Mouse (Mus musculus): ENCODE results near the gene Pyy. TPM values are rescaled to one million over a fixed set of nuclear protein-coding genes. Genes with fewer than 3 reads are reported as not detected.

Pyy gene
- polyA plus RNA-seq, 1 experiment from 2014 or later, result not detected

DNA sequence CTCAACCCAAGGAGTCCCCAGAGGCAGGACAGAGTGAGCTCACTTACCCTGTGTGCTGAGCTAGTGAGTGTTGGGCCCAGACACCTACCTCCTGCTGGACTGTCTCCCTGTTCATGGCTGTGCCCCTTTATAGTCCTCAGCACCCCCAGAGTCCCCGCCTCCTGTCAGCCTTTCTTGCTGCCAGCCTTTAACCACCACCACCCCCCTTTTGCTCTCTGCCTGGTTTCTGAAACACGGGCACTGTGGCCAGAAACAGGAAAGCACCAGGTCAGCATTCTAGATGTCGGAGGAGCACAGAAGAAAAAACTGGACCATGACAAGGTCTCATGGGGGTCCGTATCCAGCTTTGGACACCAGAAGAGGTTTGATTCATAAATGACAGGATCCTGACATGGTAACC is 6.4 kb downstream of the Pyy start, which contains the start of gene Ppy:
TSS of gene Ppy (minus strand) at position 101 of the 400 bp plus-strand sequence.
- H3K9me3 ChIP-seq (ENCODE audit: control insufficient read depth, low read length), result no peaks in the 10 kb centered on the region
- no peaks in the 10 kb centered on the region for H3K36me3 ChIP-seq (ENCODE audit: control insufficient read depth, insufficient read depth)
- no peak within 1 kb of the TSS for H3K4me2 ChIP-seq (ENCODE audit: low read length)
- no peak within 1 kb of the TSS for H3K27ac ChIP-seq (ENCODE audit: low read length)
- peaks cover 8% of the 10 kb centered on the region; the same call in 1 of the 2 replicates for H3K4me1 ChIP-seq (replicated peaks; ENCODE audit: control insufficient read depth, insufficient read depth, low read length)
- no peak within 1 kb of the TSS for H3K4me3 ChIP-seq (replicated peaks; ENCODE audit: low read length)
- no peak within 1 kb of the TSS for H3K9ac ChIP-seq (replicated peaks; ENCODE audit: low read depth, low read length)
- 73% methylated on average over 4 of the region's 4 CpGs for WGBS
- no peak for ATAC-seq
- peaks cover 24% of the 10 kb centered on the region for H3K27me3 ChIP-seq (replicated peaks; ENCODE audit: control insufficient read depth, insufficient read depth, low read length)

DNA sequence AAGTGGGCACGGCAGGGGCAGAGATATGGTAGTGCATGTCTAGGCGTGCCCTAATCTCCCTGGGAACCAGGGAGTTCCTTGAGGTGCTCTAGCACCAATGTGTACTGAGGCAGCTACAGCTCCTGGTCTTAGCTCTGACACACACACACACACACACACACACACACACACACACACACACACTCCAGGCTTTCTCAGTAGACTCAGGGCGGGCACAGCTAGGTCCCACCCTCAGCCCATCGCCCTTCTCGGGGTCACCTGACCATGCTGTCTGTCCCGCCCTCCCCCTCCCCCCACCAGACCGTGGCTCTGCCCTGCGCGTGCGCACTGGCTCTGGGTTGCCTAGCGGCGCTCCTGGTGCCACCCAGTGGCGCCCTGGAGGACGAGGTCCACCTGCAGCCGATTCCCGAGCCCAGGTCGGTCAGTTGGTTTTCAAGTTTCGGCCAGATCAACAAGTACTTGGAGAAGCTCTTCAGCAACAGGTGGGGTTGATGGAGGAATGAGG is 10.7 kb downstream of the Pyy start:
- H3K36me3 ChIP-seq (ENCODE audit: control insufficient read depth, insufficient read depth), result no peaks in the 10 kb centered on the region
- H3K9me3 ChIP-seq (ENCODE audit: control insufficient read depth, low read length), result no peaks in the 10 kb centered on the region
- WGBS, result 4% methylated on average over 17 of the region's 18 CpGs
- H3K27me3 ChIP-seq (replicated peaks; ENCODE audit: control insufficient read depth, insufficient read depth, low read length), result no peaks in the 10 kb centered on the region
- H3K27ac ChIP-seq (ENCODE audit: low read length), result no peak overlapping the region
- H3K4me2 ChIP-seq (ENCODE audit: low read length), result peak overlapping the region; percentile 53
- peak; percentile 71 for ATAC-seq
- H3K4me1 ChIP-seq (replicated peaks; ENCODE audit: control insufficient read depth, insufficient read depth, low read length), result peaks cover 8% of the 10 kb centered on the region; the same call in 1 of the 2 replicates
- no peak overlapping the region; the same call in 1 of the 2 replicates for H3K9ac ChIP-seq (replicated peaks; ENCODE audit: low read depth, low read length)
- H3K4me3 ChIP-seq (replicated peaks; ENCODE audit: low read length), result peak overlapping the region; percentile 32

DNA sequence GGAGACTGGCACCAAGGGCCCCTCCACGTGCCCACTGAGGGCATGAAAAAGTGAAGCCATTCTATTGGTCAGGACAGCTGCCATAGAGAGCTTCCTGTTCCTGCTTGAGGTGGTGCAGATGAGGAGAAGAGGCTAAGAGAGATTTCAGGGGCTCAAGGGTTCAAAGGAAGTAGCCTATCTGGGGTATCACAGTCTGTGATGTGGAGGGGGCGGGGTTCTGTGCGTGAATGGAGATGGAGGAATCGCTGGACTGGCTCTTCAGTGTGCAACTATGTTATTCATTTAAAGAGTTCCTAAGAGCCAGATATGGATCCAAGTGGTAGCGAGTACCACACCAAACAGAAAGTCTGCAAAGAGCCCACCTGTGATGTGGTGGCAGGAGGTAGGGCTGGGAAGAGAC is 11.2 kb downstream of the Pyy start:
- H3K27ac ChIP-seq (ENCODE audit: low read length), result no peak overlapping the region
- H3K4me2 ChIP-seq (ENCODE audit: low read length), result peak overlapping the region; percentile 53
- no peak overlapping the region for H3K4me3 ChIP-seq (replicated peaks; ENCODE audit: low read length)
- no peaks in the 10 kb centered on the region for H3K27me3 ChIP-seq (replicated peaks; ENCODE audit: control insufficient read depth, insufficient read depth, low read length)
- peaks cover 8% of the 10 kb centered on the region; the same call in 1 of the 2 replicates for H3K4me1 ChIP-seq (replicated peaks; ENCODE audit: control insufficient read depth, insufficient read depth, low read length)
- no peak overlapping the region for H3K9ac ChIP-seq (replicated peaks; ENCODE audit: low read depth, low read length)
- no peaks in the 10 kb centered on the region for H3K9me3 ChIP-seq (ENCODE audit: control insufficient read depth, low read length)
- 0 out of 2 replicates have a peak, but pooled peaks have one; percentile 10 for ATAC-seq
- 79% methylated on average over 5 of the region's 5 CpGs for WGBS
- no peaks in the 10 kb centered on the region for H3K36me3 ChIP-seq (ENCODE audit: control insufficient read depth, insufficient read depth)

DNA sequence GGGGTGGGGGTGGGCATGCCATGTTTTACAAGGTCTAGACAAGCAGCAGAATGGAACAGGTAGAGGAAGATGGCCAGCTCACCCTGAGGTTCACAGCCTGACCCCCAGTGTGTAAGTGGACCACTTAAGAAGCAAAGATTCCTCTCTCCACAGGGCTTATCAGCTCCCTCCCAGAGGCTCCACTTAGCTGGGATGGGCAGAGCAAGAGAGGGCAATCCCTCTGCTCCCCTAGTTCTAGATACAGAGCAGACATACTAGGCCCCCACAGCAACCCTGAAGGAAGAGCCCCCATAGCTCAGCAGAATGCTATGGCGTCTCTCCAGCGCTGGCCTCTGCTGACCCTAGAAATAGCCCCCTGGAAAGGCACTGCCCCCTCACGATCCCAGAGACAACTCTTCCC is 12.0 kb downstream of the Pyy start:
- H3K4me1 ChIP-seq (replicated peaks; ENCODE audit: control insufficient read depth, insufficient read depth, low read length), result peaks cover 8% of the 10 kb centered on the region; the same call in 1 of the 2 replicates
- WGBS, result 85% methylated on average over 3 of the region's 3 CpGs
- no peaks in the 10 kb centered on the region for H3K36me3 ChIP-seq (ENCODE audit: control insufficient read depth, insufficient read depth)
- ATAC-seq, result no peak
- no peak overlapping the region for H3K27ac ChIP-seq (ENCODE audit: low read length)
- no peaks in the 10 kb centered on the region for H3K9me3 ChIP-seq (ENCODE audit: control insufficient read depth, low read length)
- H3K27me3 ChIP-seq (replicated peaks; ENCODE audit: control insufficient read depth, insufficient read depth, low read length), result no peaks in the 10 kb centered on the region
- no peak overlapping the region for H3K4me3 ChIP-seq (replicated peaks; ENCODE audit: low read length)
- no peak overlapping the region for H3K9ac ChIP-seq (replicated peaks; ENCODE audit: low read depth, low read length)
- H3K4me2 ChIP-seq (ENCODE audit: low read length), result no peak overlapping the region

DNA sequence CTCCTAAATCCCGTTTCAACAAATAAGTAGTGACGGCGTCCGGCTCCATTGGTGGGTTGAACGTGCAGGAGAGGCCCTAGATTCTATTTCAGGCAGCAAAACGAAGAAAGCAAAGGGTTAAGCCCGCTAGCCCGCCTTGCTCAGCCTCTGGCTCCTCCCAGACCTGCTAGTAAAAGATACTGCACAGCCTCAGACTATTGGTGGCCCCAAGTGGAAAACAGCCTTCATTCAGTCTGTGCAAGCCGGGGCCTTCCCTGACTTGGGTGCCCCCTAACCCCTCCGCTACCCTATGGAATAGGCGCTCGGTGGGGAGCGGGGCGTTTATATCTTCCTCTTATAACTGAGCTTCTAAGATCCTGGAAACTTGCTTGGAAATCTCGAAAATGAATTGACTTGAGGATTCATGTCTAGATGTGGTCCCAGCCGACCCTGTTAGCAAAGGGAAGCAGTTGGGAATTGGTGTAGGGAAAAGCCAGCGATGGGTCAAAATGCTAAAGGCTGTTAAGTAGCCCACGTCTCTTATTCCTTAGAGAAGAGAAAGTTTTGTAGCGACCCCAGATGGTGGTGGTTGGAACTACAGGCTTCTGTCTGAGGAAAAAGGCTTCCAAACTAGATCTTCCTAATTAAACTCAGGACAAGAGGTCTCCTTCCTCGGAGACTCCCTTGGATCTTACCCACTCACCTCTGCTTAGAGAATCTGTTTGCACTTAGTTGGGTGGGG is 18.4 kb downstream of the Pyy start:
- H3K4me3 ChIP-seq (replicated peaks; ENCODE audit: low read length), result peak overlapping the region; percentile 58
- ATAC-seq, result peak; percentile 57
- peaks cover 25% of the 10 kb centered on the region for H3K4me1 ChIP-seq (replicated peaks; ENCODE audit: control insufficient read depth, insufficient read depth, low read length)
- peak overlapping the region; percentile 98 for H3K27ac ChIP-seq (ENCODE audit: low read length)
- WGBS, result under 1% methylated on average over 20 of the region's 20 CpGs
- H3K4me2 ChIP-seq (ENCODE audit: low read length), result peak overlapping the region; percentile 86
- no peaks in the 10 kb centered on the region for H3K9me3 ChIP-seq (ENCODE audit: control insufficient read depth, low read length)
- H3K9ac ChIP-seq (replicated peaks; ENCODE audit: low read depth, low read length), result peak overlapping the region; percentile 73
- no peaks in the 10 kb centered on the region for H3K27me3 ChIP-seq (replicated peaks; ENCODE audit: control insufficient read depth, insufficient read depth, low read length)
- peaks cover 2% of the 10 kb centered on the region; the same call in 1 of the 2 replicates for H3K36me3 ChIP-seq (ENCODE audit: control insufficient read depth, insufficient read depth)

DNA sequence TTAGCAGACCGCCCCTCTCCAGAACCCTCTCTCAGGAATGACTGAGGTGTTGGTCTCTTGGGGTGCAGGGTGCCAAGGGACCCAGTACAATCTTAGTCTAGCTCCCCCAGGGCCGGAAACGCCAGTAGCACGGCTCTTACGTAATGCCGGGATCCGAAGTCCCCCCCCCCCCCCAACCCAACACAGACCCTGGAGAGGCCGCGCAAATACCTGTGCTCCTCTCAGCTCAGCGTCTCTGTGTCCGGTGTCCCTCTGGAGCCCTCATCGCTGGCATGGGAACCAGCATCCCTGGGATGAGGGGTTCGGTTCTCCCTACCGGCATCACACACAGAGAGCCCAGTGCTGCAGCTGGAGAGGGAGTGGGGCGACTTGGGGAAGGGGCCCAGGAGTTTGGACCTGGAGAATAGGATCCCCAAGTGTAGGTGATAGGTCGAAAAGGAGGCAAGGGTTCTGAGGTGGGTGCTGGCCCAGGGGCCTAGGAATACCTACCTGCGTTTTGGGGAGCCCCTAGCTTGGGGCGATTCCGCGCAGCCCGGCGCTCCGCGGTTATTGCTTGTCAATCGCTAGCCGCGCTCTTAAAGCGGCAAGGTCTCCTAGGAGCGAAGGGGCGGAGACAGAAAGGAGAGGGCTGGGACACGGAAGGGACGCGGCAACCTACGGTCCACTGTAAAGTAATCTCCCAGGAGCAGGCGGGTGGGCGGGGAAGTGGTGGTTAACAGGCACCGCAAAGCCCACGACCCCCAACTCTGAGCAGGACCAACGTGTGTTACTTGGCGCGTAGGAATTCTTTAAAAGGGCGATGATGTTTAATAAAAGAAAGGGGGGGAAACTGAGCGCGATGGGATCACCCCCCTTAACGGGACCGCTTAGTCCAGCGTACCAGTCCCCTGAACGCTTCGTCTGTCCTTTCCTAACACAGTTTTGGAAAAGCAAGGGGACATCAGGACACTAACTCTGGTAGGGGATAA is 19.4 kb downstream of the Pyy start, which contains the start of gene Mpp2:
TSS of gene Mpp2 (minus strand) at position 585 of the 968 bp plus-strand sequence.
- Histone ChIP-seq H3K27ac (ENCODE audit: low read length) (peak within 1 kb of the TSS; percentile 98), H3K9me3 (ENCODE audit: control insufficient read depth, low read length) (no peaks in the 10 kb centered on the region), H3K27me3 (replicated peaks; ENCODE audit: control insufficient read depth, insufficient read depth, low read length) (no peaks in the 10 kb centered on the region), H3K4me1 (replicated peaks; ENCODE audit: control insufficient read depth, insufficient read depth, low read length) (peaks cover 26% of the 10 kb centered on the region), H3K36me3 (ENCODE audit: control insufficient read depth, insufficient read depth) (peaks cover 2% of the 10 kb centered on the region; the same call in 1 of the 2 replicates), H3K4me3 (replicated peaks; ENCODE audit: low read length) (peak within 1 kb of the TSS; percentile 58), H3K9ac (replicated peaks; ENCODE audit: low read depth, low read length) (peak within 1 kb of the TSS; percentile 73), H3K4me2 (ENCODE audit: low read length) (peak within 1 kb of the TSS; percentile 86)
- peak; percentile 47 for ATAC-seq
- under 1% methylated on average over 49 of the region's 49 CpGs for WGBS

DNA sequence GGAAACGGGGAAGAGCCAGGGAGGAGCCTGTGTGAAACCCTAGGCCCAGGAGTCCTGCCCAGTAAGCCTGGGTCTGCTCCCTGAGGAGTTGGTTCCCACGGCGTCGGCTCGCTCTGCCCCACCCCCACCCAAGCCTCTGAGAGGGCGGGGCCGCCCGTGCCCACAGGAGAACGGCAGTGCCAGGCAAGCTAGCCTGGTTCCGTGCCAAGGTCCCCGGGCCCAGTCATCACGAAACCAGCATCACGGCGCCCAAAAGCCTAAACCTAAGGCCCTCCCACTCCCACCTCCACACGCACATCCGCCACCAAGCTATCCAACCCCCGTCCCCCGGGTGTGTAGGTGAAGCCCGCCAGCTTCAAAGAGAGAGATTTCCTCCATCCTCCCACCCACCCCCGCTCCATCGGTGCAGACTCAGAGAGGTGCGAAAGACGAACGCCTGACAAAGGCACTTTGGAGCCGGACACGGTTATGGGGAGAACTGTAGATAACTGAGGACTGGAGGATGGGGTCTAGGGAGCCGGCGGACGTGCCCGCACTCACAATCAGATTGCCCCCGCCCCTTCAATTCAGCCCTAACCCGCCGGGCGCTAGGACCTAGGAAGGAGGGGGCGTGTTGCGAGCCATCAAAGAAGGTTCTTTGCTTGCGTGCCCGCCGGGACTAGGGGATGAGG is 20.4 kb downstream of the Pyy start:
- H3K36me3 ChIP-seq (ENCODE audit: control insufficient read depth, insufficient read depth), result peaks cover 2% of the 10 kb centered on the region; the same call in 1 of the 2 replicates
- peak overlapping the region; percentile 58 for H3K4me3 ChIP-seq (replicated peaks; ENCODE audit: low read length)
- H3K27ac ChIP-seq (ENCODE audit: low read length), result peak overlapping the region; percentile 98
- WGBS, result 0% methylated on average over 37 of the region's 39 CpGs
- no peaks in the 10 kb centered on the region for H3K27me3 ChIP-seq (replicated peaks; ENCODE audit: control insufficient read depth, insufficient read depth, low read length)
- ATAC-seq, result peak; percentile 83
- H3K9me3 ChIP-seq (ENCODE audit: control insufficient read depth, low read length), result no peaks in the 10 kb centered on the region
- H3K9ac ChIP-seq (replicated peaks; ENCODE audit: low read depth, low read length), result peak overlapping the region; percentile 73
- peaks cover 35% of the 10 kb centered on the region for H3K4me1 ChIP-seq (replicated peaks; ENCODE audit: control insufficient read depth, insufficient read depth, low read length)
- peak overlapping the region; percentile 86 for H3K4me2 ChIP-seq (ENCODE audit: low read length)

DNA sequence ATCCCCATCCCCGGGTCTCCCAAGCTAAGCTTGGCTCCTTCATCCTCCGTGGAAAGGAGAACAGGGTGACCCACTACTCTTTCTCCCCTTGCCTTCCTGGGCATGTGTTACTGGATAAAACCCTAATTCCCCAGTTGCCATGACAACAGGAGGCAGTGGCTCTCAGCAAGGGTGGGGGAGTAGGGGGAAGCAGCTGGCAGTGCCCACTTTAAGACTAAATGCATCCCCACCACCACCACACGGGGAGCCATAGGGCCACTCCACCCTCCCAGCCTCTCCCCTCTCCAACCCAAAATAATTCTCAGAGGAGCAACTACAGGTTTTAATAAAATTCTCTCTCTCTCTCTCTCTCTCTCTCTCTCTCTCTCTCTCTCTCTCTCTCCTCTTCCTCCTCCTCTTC is 21.3 kb downstream of the Pyy start:
- H3K36me3 ChIP-seq (ENCODE audit: control insufficient read depth, insufficient read depth), result peaks cover 2% of the 10 kb centered on the region; the same call in 1 of the 2 replicates
- peaks cover 44% of the 10 kb centered on the region for H3K4me1 ChIP-seq (replicated peaks; ENCODE audit: control insufficient read depth, insufficient read depth, low read length)
- peak overlapping the region; percentile 58 for H3K4me3 ChIP-seq (replicated peaks; ENCODE audit: low read length)
- peak overlapping the region; percentile 86 for H3K4me2 ChIP-seq (ENCODE audit: low read length)
- H3K9me3 ChIP-seq (ENCODE audit: control insufficient read depth, low read length), result no peaks in the 10 kb centered on the region
- peak overlapping the region; percentile 73 for H3K9ac ChIP-seq (replicated peaks; ENCODE audit: low read depth, low read length)
- 8% methylated on average over 3 of the region's 3 CpGs for WGBS
- peak overlapping the region; percentile 98 for H3K27ac ChIP-seq (ENCODE audit: low read length)
- no peaks in the 10 kb centered on the region for H3K27me3 ChIP-seq (replicated peaks; ENCODE audit: control insufficient read depth, insufficient read depth, low read length)
- no peak for ATAC-seq
